Mouse (Mus musculus): ENCODE results near the gene Zmat3.

Gene Zmat3
- long read RNA-seq, experiment 1, partial matches to known transcripts, result 0 of 5 reads
- long read RNA-seq, experiment 1, other reads (novel, unspliced or antisense), result 5 of 5 reads
- long read RNA-seq, experiment 2, partial matches to known transcripts, result 0 of 7 reads
- long read RNA-seq, experiment 2, other reads (novel, unspliced or antisense), result 6 of 7 reads

GRCm38 (mm10) chr3:32365546-32366245 is at the start of gene Zmat3:
Gene Zmat3, minus strand, starts transcription at chr3:32366014.
- intact Hi-C loops (cut with DNase I), result no loop called here

- intact Hi-C loops (cut with DNase I), result no loop called here
These were observed 48.6 kb upstream of the Zmat3 start for GRCm38 (mm10) chr3:32414381-32414780.

GRCm38 (mm10) chr3:32412502-32413044 is 46.8 kb upstream of the Zmat3 start:
- intact Hi-C loops (cut with DNase I), result no loop called here

GRCm38 (mm10) chr3:32408811-32409273 is 43.0 kb upstream of the Zmat3 start:
- intact Hi-C loops (cut with DNase I), result no loop called here

GRCm38 (mm10) chr3:32406804-32407203 is 41.0 kb upstream of the Zmat3 start:
- intact Hi-C loops (cut with DNase I), result no loop called here

- intact Hi-C loops (cut with DNase I), result no loop called here
These were observed 39.9 kb upstream of the Zmat3 start for GRCm38 (mm10) chr3:32405699-32406098.

GRCm38 (mm10) chr3:32402990-32403885 is 37.4 kb upstream of the Zmat3 start:
- intact Hi-C loops (cut with DNase I), result no loop called here

GRCm38 (mm10) chr3:32401591-32401990 is 35.8 kb upstream of the Zmat3 start:
- intact Hi-C loops (cut with DNase I), result no loop called here

GRCm38 (mm10) chr3:32399931-32400330 is 34.1 kb upstream of the Zmat3 start:
- intact Hi-C loops (cut with DNase I), result loop anchor here (5.0 kb wide), 1 partner anchor 37 kb away; no protein-coding TSS in a partner anchor

- intact Hi-C loops (cut with DNase I), result loop anchor here (5.0 kb wide), 1 partner anchor 38 kb away; no protein-coding TSS in a partner anchor
These were observed 33.6 kb upstream of the Zmat3 start for GRCm38 (mm10) chr3:32399381-32399780.

GRCm38 (mm10) chr3:32398623-32399022 is 32.8 kb upstream of the Zmat3 start:
- intact Hi-C loops (cut with DNase I), result loop anchor here (5.0 kb wide), 1 partner anchor 39 kb away; no protein-coding TSS in a partner anchor

- intact Hi-C loops (cut with DNase I), result loop anchor here (5.0 kb wide), 1 partner anchor 39 kb away; no protein-coding TSS in a partner anchor
These were observed 32.3 kb upstream of the Zmat3 start for GRCm38 (mm10) chr3:32398175-32398538.

GRCm38 (mm10) chr3:32397461-32398174 is 31.8 kb upstream of the Zmat3 start, which contains the start of gene Pik3ca:
Gene Pik3ca, plus strand, starts transcription at chr3:32397671.
- intact Hi-C loops (cut with DNase I), result loop anchor here (5.0 kb wide), 1 partner anchor 40 kb away; no protein-coding TSS in a partner anchor

GRCm38 (mm10) chr3:32396794-32397460 is 31.1 kb upstream of the Zmat3 start:
- intact Hi-C loops (cut with DNase I), result loop anchor here (5.0 kb wide), 1 partner anchor 40 kb away; no protein-coding TSS in a partner anchor

GRCm38 (mm10) chr3:32395771-32396551 is 30.1 kb upstream of the Zmat3 start:
- intact Hi-C loops (cut with DNase I), result loop anchor here (5.0 kb wide), 1 partner anchor 41 kb away; no protein-coding TSS in a partner anchor

GRCm38 (mm10) chr3:32393986-32394385 is 28.2 kb upstream of the Zmat3 start:
- intact Hi-C loops (cut with DNase I), result loop anchor here (5.0 kb wide), 1 partner anchor 113 kb away; no protein-coding TSS in a partner anchor

- intact Hi-C loops (cut with DNase I), result loop anchor here (5.0 kb wide), 1 partner anchor 114 kb away; no protein-coding TSS in a partner anchor
These were observed 27.0 kb upstream of the Zmat3 start for GRCm38 (mm10) chr3:32392841-32393240.

GRCm38 (mm10) chr3:32381556-32381955 is 15.7 kb upstream of the Zmat3 start:
- intact Hi-C loops (cut with DNase I), result no loop called here

GRCm38 (mm10) chr3:32379891-32380290 is 14.1 kb upstream of the Zmat3 start:
- intact Hi-C loops (cut with DNase I), result no loop called here

Data from adrenal gland (tissue).